Mouse (Mus musculus): ENCODE results near the gene Slc35f6. TPM values are rescaled to one million over a fixed set of nuclear protein-coding genes. Genes with fewer than 3 reads are reported as not detected.

Gene Slc35f6
- polyA plus RNA-seq, 1 experiment, result 80.2 TPM

GRCm38 (mm10) chr5:30624908-30625307 is 22.8 kb upstream of the Slc35f6 start:
- Histone ChIP-seq H3K4me1 (ENCODE audit: control insufficient read depth, insufficient read depth, insufficient read length, low read length) (peaks cover 5% of the 10 kb centered on the region; the same call in 1 of the 2 replicates), H3K4me3 (ENCODE audit: low read depth, low read length) (no peak overlapping the region), H3K27me3 (ENCODE audit: control insufficient read depth, insufficient read depth, low read length) (peaks cover 5% of the 10 kb centered on the region), H3K36me3 (ENCODE audit: control insufficient read depth, insufficient read depth, low read length) (no peaks in the 10 kb centered on the region), H3K27ac (ENCODE audit: insufficient read depth, low read depth, low read length) (no peak overlapping the region)
- no peak for TF ChIP-seq CTCF (IDR thresholded peaks at IDR 0.05; ENCODE audit: extremely low read depth, insufficient read length, insufficient replicate concordance, low read depth, low read length)
- TF ChIP-seq POLR2A (IDR thresholded peaks at IDR 0.05; ENCODE audit: low read depth, low read length), result no peak
- 52% methylated on average over 4 of the region's 4 CpGs for WGBS

- TF ChIP-seq POLR2A (IDR thresholded peaks at IDR 0.05; ENCODE audit: low read depth, low read length) (no peak), CTCF (IDR thresholded peaks at IDR 0.05; ENCODE audit: extremely low read depth, insufficient read length, insufficient replicate concordance, low read depth, low read length) (no peak)
- peaks cover 5% of the 10 kb centered on the region for H3K27me3 ChIP-seq (ENCODE audit: control insufficient read depth, insufficient read depth, low read length)
- no peaks in the 10 kb centered on the region for H3K36me3 ChIP-seq (ENCODE audit: control insufficient read depth, insufficient read depth, low read length)
- 41% methylated on average over 3 of the region's 3 CpGs for WGBS
- no peak overlapping the region for H3K4me3 ChIP-seq (ENCODE audit: low read depth, low read length)
- peaks cover 5% of the 10 kb centered on the region; the same call in 1 of the 2 replicates for H3K4me1 ChIP-seq (ENCODE audit: control insufficient read depth, insufficient read depth, insufficient read length, low read length)
- no peak overlapping the region for H3K27ac ChIP-seq (ENCODE audit: insufficient read depth, low read depth, low read length)
Observed at GRCm38 (mm10) chr5:30625379-30625778, 22.4 kb upstream of the Slc35f6 start.

- TF ChIP-seq CTCF (IDR thresholded peaks at IDR 0.05; ENCODE audit: extremely low read depth, insufficient read length, insufficient replicate concordance, low read depth, low read length) (no peak), POLR2A (IDR thresholded peaks at IDR 0.05; ENCODE audit: low read depth, low read length) (no peak)
- H3K27me3 ChIP-seq (ENCODE audit: control insufficient read depth, insufficient read depth, low read length), result peaks cover 5% of the 10 kb centered on the region
- H3K27ac ChIP-seq (ENCODE audit: insufficient read depth, low read depth, low read length), result no peak overlapping the region
- no peak overlapping the region for H3K4me3 ChIP-seq (ENCODE audit: low read depth, low read length)
- H3K4me1 ChIP-seq (ENCODE audit: control insufficient read depth, insufficient read depth, insufficient read length, low read length), result peaks cover 5% of the 10 kb centered on the region; the same call in 1 of the 2 replicates
- no peaks in the 10 kb centered on the region for H3K36me3 ChIP-seq (ENCODE audit: control insufficient read depth, insufficient read depth, low read length)
- 69% methylated on average over 8 of the region's 8 CpGs for WGBS
Observed at GRCm38 (mm10) chr5:30626331-30627105, 21.2 kb upstream of the Slc35f6 start.

GRCm38 (mm10) chr5:30628511-30628910 is 19.2 kb upstream of the Slc35f6 start:
- Histone ChIP-seq H3K27ac (ENCODE audit: insufficient read depth, low read depth, low read length) (no peak overlapping the region), H3K4me3 (ENCODE audit: low read depth, low read length) (no peak overlapping the region)
- 78% methylated on average over 3 of the region's 3 CpGs for WGBS

GRCm38 (mm10) chr5:30630401-30630800 is 17.3 kb upstream of the Slc35f6 start:
- no peaks in the 10 kb centered on the region for H3K4me1 ChIP-seq (ENCODE audit: control insufficient read depth, insufficient read depth, insufficient read length, low read length)
- WGBS, result 63% methylated on average over 6 of the region's 6 CpGs
- no peaks in the 10 kb centered on the region for H3K27me3 ChIP-seq (ENCODE audit: control insufficient read depth, insufficient read depth, low read length)
- H3K27ac ChIP-seq (ENCODE audit: insufficient read depth, low read depth, low read length), result no peak overlapping the region
- H3K36me3 ChIP-seq (ENCODE audit: control insufficient read depth, insufficient read depth, low read length), result no peaks in the 10 kb centered on the region
- H3K4me3 ChIP-seq (ENCODE audit: low read depth, low read length), result no peak overlapping the region
- TF ChIP-seq CTCF (IDR thresholded peaks at IDR 0.05; ENCODE audit: extremely low read depth, insufficient read length, insufficient replicate concordance, low read depth, low read length) (no peak), POLR2A (IDR thresholded peaks at IDR 0.05; ENCODE audit: low read depth, low read length) (no peak)

More at GRCm38 (mm10) chr5:30628511-30628910, 19.2 kb upstream of the Slc35f6 start:
- Histone ChIP-seq H3K4me1 (ENCODE audit: control insufficient read depth, insufficient read depth, insufficient read length, low read length) (no peaks in the 10 kb centered on the region), H3K27me3 (ENCODE audit: control insufficient read depth, insufficient read depth, low read length) (no peaks in the 10 kb centered on the region), H3K36me3 (ENCODE audit: control insufficient read depth, insufficient read depth, low read length) (no peaks in the 10 kb centered on the region)
- TF ChIP-seq POLR2A (IDR thresholded peaks at IDR 0.05; ENCODE audit: low read depth, low read length) (no peak), CTCF (IDR thresholded peaks at IDR 0.05; ENCODE audit: extremely low read depth, insufficient read length, insufficient replicate concordance, low read depth, low read length) (no peak)

GRCm38 (mm10) chr5:30632134-30632533 is 15.6 kb upstream of the Slc35f6 start:
- H3K27ac ChIP-seq (ENCODE audit: insufficient read depth, low read depth, low read length), result no peak overlapping the region
- H3K27me3 ChIP-seq (ENCODE audit: control insufficient read depth, insufficient read depth, low read length), result no peaks in the 10 kb centered on the region
- no peak overlapping the region for H3K4me3 ChIP-seq (ENCODE audit: low read depth, low read length)
- WGBS, result 72% methylated on average over 1 of the region's 1 CpGs
- TF ChIP-seq POLR2A (IDR thresholded peaks at IDR 0.05; ENCODE audit: low read depth, low read length) (no peak), CTCF (IDR thresholded peaks at IDR 0.05; ENCODE audit: extremely low read depth, insufficient read length, insufficient replicate concordance, low read depth, low read length) (no peak)
- no peaks in the 10 kb centered on the region for H3K4me1 ChIP-seq (ENCODE audit: control insufficient read depth, insufficient read depth, insufficient read length, low read length)
- no peaks in the 10 kb centered on the region for H3K36me3 ChIP-seq (ENCODE audit: control insufficient read depth, insufficient read depth, low read length)

GRCm38 (mm10) chr5:30636994-30637393 is 10.7 kb upstream of the Slc35f6 start:
- Histone ChIP-seq H3K4me1 (ENCODE audit: control insufficient read depth, insufficient read depth, insufficient read length, low read length) (no peaks in the 10 kb centered on the region), H3K36me3 (ENCODE audit: control insufficient read depth, insufficient read depth, low read length) (no peaks in the 10 kb centered on the region), H3K27ac (ENCODE audit: insufficient read depth, low read depth, low read length) (no peak overlapping the region), H3K4me3 (ENCODE audit: low read depth, low read length) (no peak overlapping the region), H3K27me3 (ENCODE audit: control insufficient read depth, insufficient read depth, low read length) (no peaks in the 10 kb centered on the region)
- no peak for TF ChIP-seq CTCF (IDR thresholded peaks at IDR 0.05; ENCODE audit: extremely low read depth, insufficient read length, insufficient replicate concordance, low read depth, low read length)
- WGBS, result 32% methylated on average over 7 of the region's 7 CpGs

Measured in small intestine, adult 2 months (tissue).